Mouse (Mus musculus): ENCODE data around the gene Traf7. TPM values are rescaled to one million over a fixed set of nuclear protein-coding genes. Genes with fewer than 3 reads are reported as not detected.

Gene Traf7
- 59.9 and 64.3 TPM in 2 replicates for polyA plus RNA-seq (2015; fragmentation: Nextera tagmentation; extraction: Ambion mirVana)

DNA sequence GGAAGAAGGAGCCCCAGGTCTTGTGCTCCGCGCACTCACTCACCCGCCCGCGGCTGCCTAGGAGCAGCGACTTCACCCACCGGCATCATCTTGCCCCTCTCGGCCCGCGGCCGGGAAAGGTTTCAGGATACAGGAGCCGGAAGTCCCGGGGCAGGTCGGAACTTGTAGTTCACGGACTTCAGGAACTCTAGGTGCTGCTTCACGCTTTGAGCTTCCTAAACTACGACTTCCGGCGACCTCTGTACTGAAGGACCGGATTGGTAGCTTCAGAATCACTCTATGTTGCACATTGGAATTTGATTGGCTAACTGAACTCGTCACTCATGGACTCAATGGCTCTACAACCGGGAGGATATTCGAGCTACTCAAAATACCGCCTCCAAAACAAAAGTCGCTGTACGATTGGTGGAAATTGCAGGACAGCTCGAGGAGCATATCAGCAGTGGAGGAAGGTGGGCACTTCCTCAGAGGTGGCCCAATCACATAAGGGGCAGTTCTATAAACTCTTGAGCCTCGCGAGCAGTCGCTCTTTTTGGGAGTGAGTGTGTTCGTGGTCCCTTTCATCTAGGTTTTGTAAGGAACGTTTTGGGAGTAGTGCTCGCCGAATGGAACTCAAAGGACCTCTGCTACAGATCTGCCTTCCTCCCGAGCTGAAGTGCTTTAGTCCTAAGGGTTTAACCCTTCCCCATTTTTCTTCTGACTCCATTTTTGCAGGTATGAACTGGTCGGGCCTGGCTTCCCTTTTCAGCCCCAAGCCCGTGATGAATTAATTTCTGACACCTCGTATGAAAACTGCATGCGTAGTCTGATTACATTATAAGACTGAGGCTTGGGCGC is at the start of gene Traf7:
Gene Traf7 (minus strand): TSS at position 216 of the 837 bp plus-strand sequence.
- peak; percentile 99 for DNase-seq (ENCODE audit: low spot score)

DNA sequence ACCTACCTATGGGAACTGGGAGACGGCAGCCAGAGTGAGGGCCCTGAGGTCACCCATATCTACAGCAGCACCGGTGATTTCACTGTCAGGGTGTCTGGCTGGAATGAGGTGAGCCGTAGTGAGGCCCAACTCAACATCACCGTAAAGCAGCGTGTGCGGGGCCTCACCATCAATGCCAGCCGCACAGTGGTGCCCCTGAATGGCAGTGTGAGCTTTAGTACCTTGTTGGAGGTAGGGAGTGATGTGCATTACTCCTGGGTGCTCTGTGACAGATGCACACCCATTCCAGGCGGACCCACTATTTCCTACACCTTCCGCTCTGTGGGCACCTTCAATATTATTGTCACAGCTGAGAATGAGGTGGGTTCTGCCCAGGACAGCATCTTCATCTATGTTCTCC is 46.1 kb upstream of the Traf7 start:
- DNase-seq (ENCODE audit: low spot score), result no peak

DNA sequence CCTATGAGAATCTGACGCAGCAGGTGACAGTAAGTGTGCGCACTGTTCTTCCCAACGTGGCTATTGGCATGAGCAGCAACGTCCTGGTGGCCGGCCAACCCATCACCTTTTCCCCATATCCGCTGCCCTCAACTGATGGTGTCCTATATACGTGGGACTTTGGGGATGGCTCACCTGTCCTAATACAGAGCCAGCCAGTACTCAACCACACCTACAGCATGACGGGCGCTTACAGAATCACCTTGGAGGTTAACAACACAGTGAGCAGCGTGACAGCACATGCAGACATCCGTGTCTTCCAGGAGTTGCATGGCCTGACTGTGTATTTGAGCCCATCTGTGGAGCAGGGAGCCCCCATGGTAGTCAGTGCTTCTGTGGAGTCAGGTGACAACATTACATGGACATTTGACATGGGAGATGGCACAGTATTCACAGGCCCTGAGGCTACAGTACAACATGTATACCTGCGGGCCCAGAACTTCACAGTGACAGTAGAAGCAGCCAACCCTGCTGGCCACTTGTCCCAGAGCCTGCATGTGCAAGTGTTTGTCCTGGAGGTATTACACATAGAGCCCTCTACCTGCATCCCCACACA is 45.0 kb upstream of the Traf7 start:
- no peak for DNase-seq (ENCODE audit: low spot score)

DNA sequence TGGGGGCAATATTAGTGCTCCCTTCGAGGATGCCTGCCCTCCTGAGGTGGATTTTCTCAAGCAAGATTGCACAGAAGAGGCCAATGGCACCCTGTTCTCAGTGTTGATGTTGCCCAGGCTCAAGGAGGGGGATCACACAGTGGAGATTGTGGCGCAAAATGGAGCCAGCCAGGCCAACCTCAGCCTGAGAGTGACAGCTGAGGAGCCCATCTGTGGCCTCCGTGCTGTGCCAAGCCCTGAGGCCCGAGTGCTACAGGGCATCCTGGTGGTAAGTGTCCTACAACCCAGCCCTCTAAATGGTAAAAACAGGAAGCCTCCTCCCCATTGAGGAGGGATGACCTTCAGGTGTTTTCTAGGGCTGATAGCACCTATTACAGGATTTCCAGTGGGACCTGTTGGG is 42.1 kb upstream of the Traf7 start:
- DNase-seq (ENCODE audit: low spot score), result no peak

DNA sequence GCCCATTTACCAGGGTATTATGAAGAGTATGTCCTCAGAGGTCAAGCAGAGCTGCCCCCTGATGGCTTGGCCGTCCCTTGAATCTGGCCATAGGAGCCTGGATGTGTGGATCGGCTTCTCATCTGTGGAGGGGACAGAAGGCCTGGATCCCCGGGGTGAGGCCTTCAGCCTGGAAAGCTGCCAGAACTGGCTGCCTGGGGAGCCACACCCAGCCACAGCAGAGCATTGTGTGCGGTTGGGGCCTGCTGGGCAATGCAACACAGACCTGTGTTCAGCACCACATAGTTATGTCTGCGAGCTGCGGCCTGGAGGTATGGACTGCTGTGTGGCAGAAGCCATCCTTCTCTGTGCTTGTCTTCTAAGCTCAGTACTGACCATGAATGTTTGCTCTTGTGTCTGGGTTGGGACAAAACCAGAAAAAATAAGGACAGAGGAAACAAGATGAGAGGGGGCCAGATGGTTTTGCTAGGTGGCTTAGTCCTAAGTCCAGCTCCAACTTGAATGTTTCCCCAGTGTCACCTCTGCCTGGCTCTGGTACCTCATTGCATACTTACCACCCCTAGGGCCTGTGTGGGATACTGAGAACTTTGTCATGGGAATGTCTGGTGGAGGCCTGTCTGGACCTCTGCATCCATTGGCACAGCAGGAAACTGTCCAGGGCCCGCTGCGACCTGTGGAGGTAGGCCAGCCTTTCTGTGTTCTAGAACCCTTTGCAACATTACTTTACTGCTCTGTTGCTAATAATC is 39.5 kb upstream of the Traf7 start:
- no peak for DNase-seq (ENCODE audit: low spot score)

DNA sequence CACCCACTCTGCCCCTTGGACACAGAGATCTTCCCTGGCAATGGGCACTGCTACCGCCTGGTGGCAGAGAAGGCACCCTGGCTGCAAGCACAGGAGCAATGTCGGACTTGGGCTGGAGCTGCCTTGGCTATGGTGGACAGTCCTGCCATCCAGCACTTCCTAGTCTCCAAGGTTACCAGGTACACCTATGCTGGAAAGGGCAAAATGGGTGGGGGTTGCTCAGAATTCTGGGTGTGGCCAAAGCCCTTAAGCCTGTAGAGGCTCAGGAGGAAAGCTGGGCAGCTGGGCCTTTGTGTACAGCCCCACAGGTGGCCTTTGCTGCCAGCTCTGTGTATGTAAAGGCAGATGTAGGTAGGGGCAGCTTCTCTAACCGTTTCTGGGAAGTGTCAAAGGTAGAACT is 38.1 kb upstream of the Traf7 start:
- no peak for DNase-seq (ENCODE audit: low spot score)

DNA sequence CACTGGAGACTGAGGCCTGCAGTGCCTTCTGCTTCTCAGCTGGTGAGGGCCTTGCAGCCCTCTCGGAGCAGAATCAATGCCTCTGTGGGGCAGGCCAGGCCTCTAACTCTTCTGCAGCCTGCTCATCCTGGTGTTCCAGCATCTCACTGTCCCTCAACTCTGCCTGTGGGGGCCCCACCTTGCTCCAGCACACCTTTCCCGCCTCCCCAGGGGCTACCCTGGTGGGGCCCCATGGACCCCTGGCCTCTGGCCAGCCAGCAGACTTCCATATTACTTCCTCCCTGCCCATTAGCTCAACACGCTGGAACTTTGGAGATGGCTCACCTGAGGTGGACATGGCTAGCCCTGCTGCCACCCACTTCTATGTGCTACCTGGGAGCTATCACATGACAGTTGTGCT is 37.4 kb upstream of the Traf7 start:
- no peak for DNase-seq (ENCODE audit: low spot score)

DNA sequence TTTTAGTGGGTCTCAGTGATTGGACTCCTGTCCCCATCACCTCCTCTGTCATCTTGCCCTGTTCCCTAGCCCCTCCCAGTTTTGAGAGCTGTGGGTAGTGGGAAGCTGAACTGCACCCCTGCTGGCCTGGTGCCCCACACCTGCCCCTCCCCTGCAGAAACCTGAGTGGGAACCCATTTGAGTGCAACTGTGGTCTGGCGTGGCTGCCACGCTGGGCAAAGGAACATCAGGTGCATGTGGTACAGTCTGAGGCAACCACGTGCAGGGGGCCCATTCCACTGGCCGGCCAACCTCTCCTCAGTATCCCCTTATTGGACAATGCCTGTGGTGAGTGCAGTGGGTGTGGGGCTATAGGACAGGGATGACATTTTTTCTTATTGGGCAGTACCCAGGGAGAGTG is 36.7 kb upstream of the Traf7 start:
- DNase-seq (ENCODE audit: low spot score), result no peak

DNA sequence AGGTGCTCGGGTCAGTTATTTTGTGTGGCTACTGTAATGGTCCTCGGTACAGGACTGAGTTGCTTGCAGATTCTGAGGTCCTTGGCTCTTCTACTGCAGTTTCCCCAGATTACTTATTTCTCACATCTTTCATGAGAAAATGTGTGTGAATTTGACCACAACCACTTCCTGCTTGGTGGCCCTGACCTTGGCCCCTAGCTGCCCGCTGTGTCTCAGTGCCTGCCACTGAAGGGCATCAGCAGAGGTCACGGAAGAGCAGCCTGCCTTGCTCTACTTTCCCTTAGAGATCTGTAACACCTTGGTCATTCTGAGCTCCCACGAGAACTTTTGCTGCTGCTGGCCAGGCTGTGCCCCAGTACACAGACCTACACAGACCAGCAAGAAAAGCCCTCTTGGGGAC is 35.9 kb upstream of the Traf7 start:
- DNase-seq (ENCODE audit: low spot score), result no peak

DNA sequence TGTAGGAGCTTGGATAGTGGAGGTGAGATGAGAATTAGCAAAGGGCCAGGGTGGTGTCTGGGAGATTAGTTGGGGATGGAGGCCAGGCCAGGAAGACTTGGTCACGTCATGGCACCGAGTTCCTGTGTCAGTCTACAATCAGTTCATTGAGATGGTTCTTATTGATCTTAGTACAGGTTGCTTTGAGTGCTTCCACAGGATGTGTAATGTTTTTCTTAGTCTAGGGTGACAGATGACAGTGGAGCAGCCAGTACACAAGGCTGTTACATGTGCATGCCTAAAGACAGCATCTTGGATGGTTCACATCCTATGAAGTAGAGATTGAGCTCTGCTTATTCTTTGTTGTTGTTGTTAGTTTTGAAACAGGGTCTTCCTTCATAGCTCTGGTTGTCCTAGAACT is 33.9 kb upstream of the Traf7 start:
- DNase-seq (ENCODE audit: low spot score), result no peak

DNA sequence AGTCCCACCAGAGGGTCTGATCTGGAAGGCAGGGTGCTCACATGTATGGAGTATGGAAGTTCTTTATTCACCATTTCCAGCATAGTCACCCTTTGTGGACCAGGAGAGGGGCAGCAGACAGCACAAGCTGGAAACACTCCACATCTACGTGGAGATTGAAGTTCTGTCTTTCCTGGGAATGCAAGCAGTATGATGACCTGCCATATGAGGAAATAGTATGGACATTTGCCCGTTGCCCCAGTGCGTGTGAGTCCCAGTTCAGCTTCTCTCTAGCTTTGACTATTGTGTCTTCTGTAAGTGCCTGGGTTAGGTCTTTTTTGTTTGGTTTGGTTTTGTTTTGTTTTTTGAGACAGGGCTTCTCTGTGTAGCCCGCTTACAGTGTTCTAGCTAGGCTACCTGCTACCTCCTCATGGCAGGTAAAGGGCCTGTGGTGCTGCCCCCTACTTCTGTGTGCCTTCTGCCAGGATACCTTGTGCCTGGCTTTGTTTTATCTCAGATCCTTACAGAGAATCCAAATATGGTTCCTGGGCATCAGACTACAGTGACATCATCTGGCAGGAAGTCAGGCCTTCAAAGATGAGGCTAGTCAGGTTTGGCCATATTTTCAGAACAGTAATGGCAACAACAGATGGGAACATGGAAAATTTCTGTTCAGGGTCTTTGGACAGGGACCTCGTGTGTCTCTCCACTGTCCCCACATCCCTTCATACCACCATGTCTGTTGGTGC is 32.7 kb upstream of the Traf7 start:
- DNase-seq (ENCODE audit: low spot score), result no peak

DNA sequence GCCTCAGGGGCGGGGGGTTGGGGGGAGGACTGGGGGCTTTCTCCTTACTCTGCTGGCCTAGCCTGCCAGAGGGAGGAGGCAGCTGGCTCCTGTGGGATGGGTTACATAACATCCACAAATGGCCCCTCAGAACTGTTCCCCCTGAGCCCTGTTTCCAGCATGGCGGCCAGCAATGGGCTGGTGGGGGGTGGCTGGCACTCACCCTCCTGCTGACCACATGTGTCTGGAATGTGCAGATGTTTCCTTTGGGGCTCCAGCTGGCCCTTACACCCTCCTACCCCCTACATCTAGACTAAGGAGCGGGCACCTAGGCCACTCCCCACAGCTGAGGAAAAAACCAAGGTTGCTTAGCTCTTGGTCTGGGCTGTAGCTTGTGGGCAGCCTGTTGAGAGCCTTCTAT is 31.4 kb upstream of the Traf7 start:
- DNase-seq (ENCODE audit: low spot score), result no peak

DNA sequence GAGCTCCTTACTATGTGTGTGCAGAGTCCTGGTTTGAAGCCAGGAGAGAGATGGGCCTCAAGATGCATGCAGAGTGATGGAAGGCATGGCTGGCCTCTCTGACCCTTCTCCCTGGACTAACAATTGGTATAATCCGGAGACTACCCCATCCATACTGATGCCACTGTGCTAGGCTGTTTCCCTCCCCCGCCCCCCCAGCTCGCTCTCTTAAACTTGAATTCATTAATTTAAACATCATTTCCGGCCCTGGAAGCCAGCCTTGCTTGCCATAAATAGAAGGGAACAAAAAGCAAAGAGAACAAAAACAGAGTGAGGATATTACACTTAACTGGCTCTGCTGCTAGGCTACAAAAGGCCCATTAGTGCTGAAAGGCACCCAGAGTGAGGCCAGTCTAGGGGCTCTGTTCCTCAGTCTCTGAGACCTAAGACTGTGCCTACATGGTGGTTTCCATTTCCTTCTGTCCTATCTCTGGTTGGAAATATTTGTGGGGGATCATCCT is 30.9 kb upstream of the Traf7 start:
- no peak for DNase-seq (ENCODE audit: low spot score)

DNA sequence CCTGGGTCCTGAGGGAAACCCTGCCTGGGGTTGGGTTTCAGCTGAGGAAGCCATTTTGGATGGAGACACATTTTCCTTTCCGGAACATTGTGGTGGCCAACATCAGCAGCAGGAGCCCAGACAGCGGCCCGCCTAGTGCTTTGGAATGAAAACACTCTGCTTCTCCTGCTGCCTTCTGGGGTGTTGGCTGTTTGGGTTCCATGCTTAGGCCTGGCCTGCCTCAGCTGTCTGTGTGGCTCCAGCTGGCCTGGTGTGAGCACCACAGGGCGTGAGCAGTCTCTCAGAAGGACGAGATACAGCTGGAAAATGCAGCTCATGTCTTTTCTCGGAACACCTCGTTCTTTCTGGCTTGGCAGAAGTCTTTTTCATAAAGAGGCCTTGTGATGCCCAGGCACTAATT is 29.4 kb upstream of the Traf7 start:
- no peak for DNase-seq (ENCODE audit: low spot score)

DNA sequence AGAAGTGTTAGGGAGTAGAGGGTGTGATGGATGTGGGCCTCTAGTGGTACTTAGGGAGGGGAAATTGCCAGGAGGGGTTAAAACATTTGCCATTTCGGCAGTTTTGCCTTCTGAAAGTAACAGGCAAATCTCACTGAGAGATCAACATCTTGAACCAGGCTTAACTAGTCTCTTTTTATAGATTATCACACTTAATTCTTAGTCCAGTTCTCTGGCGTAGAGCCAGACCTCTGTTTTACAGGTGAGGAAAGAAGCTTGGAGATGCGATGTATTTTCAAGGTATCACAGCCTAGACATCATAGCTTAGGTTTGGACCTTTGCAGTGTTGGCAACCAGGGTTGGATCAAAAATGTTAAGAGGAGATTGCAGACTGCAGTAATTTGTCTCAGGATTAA is 23.3 kb upstream of the Traf7 start:
- DNase-seq (ENCODE audit: low spot score), result no peak

DNA sequence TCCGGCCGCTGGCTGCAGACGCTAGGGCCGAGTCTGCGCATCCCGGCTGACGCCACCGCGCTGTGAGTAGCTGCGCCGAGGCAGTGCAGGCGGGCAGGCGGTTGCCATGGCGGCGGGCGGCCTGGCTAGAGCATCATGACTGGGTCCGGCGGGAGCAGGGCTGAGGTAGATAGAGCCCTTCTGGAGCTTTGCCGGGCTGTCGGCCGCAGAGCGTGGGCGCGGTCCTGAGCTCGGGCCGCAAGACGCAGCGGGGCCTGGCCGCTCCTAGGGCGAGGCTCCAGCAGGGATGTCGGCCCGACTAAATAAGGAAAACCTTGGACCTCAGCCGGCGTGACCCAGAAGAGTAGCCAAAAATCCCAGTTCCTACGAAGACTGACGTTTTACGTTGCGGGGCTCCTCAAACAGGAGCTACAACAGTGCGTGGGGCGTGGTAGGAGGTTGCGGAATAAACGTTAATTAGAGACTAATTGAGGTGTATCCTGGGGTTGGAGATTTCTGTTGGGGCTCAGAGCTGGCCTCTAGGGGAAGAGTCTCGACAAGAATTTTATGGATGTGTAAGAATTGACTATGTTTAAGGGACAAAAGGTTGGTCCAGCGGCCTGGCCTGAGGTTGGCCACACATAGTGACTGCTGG is 22.8 kb upstream of the Traf7 start:
- no peak for DNase-seq (ENCODE audit: low spot score)

DNA sequence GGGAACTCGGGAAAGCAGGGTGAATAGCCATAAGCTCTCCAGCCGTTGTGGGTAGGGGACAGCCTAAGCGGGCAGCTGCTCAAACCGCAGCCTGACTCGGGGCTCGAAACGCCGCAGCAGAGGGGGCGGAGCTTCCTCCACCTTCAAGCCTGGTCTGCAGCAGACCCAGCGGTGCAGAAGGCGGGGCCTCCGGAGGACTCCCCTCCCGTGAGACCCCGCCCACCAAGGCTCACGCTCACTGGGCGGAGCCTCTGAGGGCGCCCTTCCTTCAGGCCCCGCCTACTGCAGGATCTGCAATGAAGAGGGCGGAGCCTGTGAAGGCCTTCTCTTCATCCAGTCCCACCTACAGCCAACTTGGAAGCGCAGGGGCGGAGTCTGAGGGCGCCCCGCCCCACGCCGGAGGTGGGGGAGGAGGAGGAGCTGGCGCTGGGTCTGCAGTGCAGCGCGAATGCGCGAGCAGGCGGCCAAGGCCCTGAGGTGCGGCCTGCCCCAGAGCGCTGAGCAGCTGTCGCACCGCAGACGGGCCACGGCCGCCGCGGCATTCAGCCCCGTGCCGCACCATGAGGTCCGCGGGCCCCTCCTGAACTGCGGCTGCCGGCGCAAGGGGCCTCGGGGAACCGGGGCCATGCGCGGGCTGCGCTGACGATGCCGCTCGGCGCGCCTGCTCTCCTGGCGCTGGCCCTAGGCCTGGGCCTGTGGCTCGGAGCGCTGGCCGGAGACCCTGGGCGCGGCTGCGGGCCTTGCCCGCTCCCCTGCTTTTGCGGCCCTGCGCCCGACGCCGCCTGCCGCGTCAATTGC is 22.1 kb upstream of the Traf7 start, which contains the start of gene Pkd1:
Gene Pkd1 (plus strand): TSS at position 217 of the 798 bp plus-strand sequence.
- DNase-seq (ENCODE audit: low spot score), result peak; percentile 100

DNA sequence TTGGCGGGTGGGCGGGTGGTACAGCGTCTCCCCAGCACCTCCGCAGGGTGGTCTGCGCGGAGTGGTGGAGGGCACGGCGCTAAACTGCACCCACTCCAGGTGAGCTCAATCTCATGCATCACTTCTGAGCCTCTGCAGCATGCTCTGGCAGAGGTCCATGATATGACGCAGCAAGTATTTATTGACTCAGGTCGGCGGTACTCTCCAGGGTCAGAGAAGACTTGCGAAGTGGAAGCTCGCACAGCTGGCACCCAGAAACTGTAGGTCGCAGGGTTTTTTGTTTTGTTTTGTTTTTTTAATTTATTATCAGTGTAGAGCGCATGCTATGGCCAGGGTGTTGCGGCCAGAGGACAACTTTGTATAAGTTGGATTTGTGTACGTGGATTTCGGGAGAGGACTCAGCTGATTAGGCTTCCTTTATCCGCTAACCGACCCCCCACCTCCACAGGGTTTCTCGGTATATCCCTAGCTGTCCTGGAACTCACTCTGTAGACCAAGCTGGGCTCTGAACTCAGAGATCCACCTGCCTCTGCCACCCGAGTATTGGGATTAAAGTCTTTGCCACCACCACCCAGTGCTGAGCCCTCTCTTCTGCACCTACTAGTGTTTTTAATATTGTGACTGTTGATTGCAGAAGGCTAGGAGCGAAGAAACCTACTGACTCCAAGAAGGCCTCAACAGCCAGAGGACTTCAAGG is 21.3 kb upstream of the Traf7 start:
- DNase-seq (ENCODE audit: low spot score), result peak; percentile 60

DNA sequence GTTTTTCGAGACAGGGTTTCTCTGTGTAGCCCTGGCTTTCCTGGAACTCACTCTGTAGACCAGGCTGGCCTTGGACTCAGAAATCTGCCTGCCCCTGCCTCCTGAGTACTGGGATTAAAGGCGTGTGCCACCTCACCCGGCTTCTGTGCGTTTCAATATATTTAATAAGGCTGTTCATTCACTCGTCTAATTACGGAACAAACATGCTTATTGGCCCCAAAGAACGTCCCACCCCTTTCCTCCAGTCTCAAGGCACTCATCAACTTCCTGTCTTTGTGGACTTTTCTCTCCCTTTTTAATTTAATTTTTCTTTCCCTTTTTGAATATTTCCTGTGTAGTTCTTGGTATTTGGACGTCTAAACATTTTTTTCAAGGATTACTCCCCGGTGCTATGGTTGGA is 20.7 kb upstream of the Traf7 start:
- DNase-seq (ENCODE audit: low spot score), result peak; percentile 51

Measured in thymus, postnatal 0 days (tissue).